Mouse (Mus musculus) granulocyte monocyte progenitor cell, adult 5-6 weeks (primary cell): Measurements from ENCODE around the gene Serpinb9g. TPM values are rescaled to one million over a fixed set of nuclear protein-coding genes. Genes with fewer than 3 reads are reported as not detected.
"Not testable (repeated sequence)": the region's sequence is repeated elsewhere in the genome, so short reads cannot be mapped to it uniquely, and the experiment has no call there.

Experiments
- ATAC-seq: replicated peaks from 2 replicates; pipeline ENCODE4 v1.8.0; 2016; ENCODE audit warnings: mild to moderate bottlenecking, moderate TSS enrichment, inconsistent platforms; ENCODE audit not compliant: poor library complexity, severe bottlenecking
- total RNA-seq, 2 experiments: library from RNA; stranded (forward) in 1 of 2; stranded (reverse) in 1 of 2; fragments of 200-712, 200-1000 nt in 1 of 2; fragments of >200 nt in 1 of 2; fragmentation: Nextera tagmentation in 1 of 2; gene quantifications; 2 replicates each; pipeline ENCODE4 v1.2.3; 2014 to 2017

The Serpinb9g gene
- total RNA-seq (2014; fragmentation: Nextera tagmentation) (not detected in 2 replicates), total RNA-seq (2017) (not detected in 2 replicates)

- not testable (repeated sequence) for ATAC-seq
Measured at GRCm38 (mm10) chr13:33484490-33484889, at the start of gene Serpinb9g. Gene Serpinb9g (plus strand): TSS chr13:33484790.

GRCm38 (mm10) chr13:33483872-33484271 is 718 bp upstream of the Serpinb9g start:
- not testable (repeated sequence) for ATAC-seq

- ATAC-seq, result no peak
Measured at GRCm38 (mm10) chr13:33524629-33525028, 40.0 kb downstream of the Serpinb9g start.

GRCm38 (mm10) chr13:33532814-33533213 is 48.2 kb downstream of the Serpinb9g start:
- no peak for ATAC-seq

Other genes with a start within 250 kb of the Serpinb9g start
- gene Serpinb9e, start 235.2 kb upstream of the Serpinb9g start, total RNA-seq (2014; fragmentation: Nextera tagmentation), result not detected in 2 replicates
- gene Serpinb9e, start 235.2 kb upstream of the Serpinb9g start, total RNA-seq (2017), result not detected in 2 replicates
- gene Serpinb9f, start 160.7 kb upstream of the Serpinb9g start, total RNA-seq (2014; fragmentation: Nextera tagmentation), result not detected in 2 replicates
- not detected in 2 replicates for gene Serpinb9f, start 160.7 kb upstream of the Serpinb9g start, total RNA-seq (2017)
- gene Gm11397, start 89.0 kb upstream of the Serpinb9g start, total RNA-seq (2014; fragmentation: Nextera tagmentation), result not detected in 2 replicates
- gene Gm11397, start 89.0 kb upstream of the Serpinb9g start, total RNA-seq (2017), result not detected in 2 replicates
- gene Serpinb6d, start 176.6 kb downstream of the Serpinb9g start, total RNA-seq (2014; fragmentation: Nextera tagmentation), result not detected in 2 replicates
- not detected in 2 replicates for gene Serpinb6d, start 176.6 kb downstream of the Serpinb9g start, total RNA-seq (2017)